Mouse (Mus musculus) E14TG2a.4 (cell line): ENCODE results near the gene Carmil1.

Source experiments
- CTCF ChIP-seq: conservative IDR thresholded peaks from 2 replicates; pipeline ENCODE4 v1.5.1; 2014; ENCODE audit warnings: low read length
- NANOG ChIP-seq: IDR thresholded peaks from 2 replicates; pipeline ENCODE4 v1.6.1; 2014; ENCODE audit warnings: borderline replicate concordance, low read length, mixed read lengths

- TF ChIP-seq CTCF (peak; percentile 99), NANOG (no peak)
Observed at GRCm38 (mm10) chr13:24297252-24297651, 16.7 kb upstream of the Carmil1 start.
